Mouse (Mus musculus): Measurements from ENCODE around the gene Spout1.

The Spout1 gene

DNA sequence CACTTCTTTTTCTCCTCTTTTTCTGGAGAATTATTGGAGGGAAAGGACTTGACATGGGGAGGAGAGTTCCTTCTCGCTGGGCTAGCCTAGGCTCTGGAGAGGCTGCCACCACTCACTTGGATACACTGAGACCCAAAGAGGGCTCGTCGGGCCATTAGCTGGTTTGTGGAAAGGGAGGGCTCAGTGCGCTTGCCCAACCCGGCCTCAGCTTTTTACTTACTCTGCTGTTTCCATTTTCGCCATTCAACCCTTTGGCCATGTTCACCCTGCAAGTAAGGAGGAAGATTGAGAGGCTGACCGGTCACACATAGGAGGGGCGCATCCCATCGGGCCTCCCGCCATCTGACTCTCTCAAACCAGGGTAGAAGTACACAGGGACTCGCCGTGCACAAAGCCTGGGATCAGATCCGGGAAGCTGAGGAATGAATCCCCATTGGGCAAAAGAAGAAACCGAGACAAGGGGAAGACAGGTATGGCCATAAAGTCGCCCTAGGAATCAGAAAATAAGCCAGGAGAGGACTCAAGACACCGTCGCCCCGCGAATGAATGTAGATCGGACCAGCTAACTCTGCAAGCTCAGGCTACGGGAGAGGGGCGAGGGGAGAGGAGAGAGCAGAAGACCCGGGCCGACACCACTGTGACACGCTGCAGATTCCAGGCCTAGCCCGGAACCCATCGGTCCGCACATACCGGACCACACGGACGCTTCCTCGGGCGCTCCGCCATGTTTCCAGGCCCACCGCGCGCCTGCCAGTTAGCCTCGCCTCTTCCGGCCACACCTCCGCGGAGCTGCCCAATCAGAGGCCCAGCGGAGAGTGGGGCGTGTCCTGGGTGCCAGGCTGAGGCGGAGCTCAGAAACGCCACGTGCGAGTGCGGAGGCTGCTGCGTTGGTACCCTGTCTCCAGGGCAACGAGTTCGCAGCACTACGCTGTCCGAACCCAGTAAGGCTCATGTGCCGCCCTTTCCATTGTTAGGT lies at the start of gene Spout1:
Spout1 (minus strand) TSS at position 760 of the 976 bp plus-strand sequence.
- peak; percentile 97 for DNase-seq (ENCODE audit: low read depth, low spot score)

DNA sequence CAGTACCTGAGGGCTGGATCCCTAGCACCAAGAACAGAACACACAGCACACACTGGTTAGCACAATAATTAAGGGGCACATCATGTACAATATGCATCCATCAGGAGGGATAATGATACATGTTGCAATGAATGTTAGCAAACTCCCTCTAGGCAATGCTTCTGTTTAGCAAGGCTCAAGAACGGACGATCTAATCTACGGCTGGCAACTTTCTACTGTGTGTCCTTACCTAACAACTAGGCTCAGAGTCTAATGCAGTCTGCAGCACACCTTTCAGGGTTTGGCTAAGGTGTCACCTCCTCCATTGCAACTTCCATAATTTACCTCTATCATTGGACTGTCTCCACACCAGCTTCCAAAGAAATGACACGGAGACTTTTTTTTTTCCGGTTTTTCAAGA lies 38.0 kb upstream of the Spout1 start:
- no peak for DNase-seq (ENCODE audit: low read depth, low spot score)

DNA sequence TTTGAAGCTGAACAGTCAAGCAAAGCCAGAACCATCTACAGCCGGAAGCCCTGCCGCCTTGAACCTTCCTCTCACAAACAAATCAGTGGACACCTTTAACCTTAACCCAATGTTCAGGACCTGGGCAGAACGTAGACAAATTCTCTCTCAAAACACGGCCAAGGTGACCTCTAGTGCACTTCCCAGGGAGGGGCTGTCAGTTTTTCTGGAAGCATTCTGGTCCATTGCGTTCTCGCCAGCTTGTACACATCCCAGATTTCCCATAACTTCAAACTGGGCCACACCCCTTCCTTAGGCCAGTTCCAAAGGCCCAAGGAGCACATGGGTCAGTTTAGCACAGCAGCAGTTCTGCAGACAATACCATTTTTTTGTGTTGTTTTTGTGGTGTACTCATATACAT lies 37.2 kb upstream of the Spout1 start:
- DNase-seq (ENCODE audit: low read depth, low spot score), result no peak

DNA sequence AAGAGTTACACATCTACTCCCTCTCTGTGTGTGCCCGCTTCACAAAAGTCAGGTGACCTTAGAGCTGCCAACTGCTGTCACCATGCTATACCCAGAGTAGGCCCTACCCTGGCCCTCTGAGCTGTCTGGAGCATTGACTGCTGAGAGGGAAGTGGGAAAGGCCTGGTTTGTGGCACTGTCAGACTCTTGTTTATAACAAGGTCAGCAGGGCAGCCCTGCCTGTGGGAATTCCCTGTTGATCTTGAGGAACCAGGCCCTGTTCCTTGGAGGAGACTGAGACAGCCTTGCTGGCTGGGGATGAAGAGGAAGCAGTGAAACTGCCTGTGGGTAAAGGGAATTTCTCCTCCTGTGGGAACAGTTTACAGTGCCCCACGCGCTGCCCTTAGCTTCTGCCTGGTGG lies 36.5 kb upstream of the Spout1 start:
- no peak for DNase-seq (ENCODE audit: low read depth, low spot score)

DNA sequence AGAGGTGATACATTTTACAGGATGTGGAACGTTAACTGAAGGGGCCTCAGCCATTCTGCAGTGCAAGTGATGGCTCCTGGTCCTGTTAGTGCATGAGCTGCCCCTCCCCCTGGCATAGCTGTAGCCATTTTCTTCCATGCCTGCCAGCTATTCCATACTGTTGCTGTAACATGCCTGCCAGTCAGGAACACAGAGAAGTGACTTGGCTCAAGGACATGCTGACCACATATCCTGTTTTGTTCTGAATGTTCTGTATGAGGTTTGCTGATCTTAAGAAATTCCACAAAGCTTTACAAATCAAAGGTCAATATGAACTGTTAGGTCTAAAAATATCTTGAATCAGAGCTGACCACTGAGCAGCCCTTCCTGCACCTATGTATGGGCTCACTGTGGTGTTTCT lies 34.7 kb upstream of the Spout1 start:
- DNase-seq (ENCODE audit: low read depth, low spot score), result no peak

DNA sequence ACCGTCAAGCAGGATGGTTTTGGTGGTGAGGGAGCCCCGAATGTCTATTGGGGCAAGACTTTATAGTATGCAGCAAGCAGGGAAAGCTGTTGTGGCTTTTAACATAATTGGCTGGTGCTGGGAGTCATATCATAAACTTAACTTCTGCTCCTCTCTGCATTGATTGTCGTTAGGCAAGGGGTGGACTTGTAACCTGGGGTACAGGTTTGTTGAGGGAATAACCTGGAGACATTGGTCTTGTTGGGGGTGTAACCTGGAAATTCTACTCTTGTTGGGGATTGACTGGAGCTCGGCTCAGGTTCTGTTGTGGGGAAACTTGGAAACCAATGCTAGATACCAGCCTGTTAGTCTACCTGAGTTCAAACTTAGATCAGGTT lies 33.9 kb upstream of the Spout1 start:
- no peak for DNase-seq (ENCODE audit: low read depth, low spot score)

DNA sequence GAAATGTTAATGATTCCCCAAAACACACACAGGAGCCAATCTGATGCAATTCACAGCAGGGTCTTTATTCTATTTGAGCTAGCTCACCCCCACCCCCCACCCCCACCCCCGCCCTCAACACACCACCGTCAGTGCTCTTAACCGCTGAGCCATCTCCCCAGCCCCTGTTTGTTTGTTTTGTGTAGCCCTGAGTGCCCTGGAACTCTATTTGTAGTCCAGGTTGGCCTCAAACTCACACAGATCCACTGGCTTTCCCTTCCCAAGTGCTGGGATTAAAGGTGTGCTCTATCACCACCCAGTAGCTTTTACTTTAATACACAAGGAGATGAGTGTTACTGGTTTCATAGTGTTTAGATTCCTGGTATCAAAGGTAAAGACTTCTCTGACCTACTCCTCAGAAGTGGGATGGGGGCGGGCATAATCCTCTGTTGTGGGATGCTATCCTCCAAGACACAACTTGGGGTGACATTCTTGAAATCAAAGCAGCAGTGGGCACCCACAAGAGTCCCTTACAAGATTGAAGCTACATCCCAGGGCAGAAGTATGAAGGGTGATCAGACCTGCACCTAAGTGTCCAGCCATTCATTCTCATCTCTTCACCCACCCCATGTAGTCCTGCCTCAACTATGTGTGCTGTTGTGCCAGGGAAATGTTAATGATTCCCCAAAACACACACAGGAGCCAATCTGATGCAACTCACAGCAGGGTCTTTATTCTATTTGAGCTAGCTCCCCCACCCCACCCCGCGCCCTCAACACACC lies 33.3 kb upstream of the Spout1 start:
- DNase-seq (ENCODE audit: low read depth, low spot score), result no peak

DNA sequence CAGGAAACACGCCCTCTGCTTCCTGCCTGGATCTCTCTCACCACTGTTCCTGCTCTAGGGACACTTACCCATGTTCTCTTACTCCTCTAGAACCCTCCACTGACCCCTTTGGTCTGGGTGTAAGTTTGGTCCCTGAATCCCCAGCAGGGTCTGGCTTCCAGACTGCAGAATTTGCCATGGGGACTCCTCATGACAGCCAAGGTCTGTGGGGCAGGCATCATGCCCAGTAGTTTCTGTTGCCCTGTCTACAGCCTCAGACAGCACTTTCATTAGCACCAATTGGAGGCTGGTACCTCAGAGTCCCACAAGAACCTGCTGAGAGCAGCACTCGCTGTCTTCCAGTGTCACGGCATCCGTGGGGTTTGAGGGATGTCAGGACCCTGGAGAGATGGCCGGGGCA lies 29.6 kb upstream of the Spout1 start:
- DNase-seq (ENCODE audit: low read depth, low spot score), result no peak

DNA sequence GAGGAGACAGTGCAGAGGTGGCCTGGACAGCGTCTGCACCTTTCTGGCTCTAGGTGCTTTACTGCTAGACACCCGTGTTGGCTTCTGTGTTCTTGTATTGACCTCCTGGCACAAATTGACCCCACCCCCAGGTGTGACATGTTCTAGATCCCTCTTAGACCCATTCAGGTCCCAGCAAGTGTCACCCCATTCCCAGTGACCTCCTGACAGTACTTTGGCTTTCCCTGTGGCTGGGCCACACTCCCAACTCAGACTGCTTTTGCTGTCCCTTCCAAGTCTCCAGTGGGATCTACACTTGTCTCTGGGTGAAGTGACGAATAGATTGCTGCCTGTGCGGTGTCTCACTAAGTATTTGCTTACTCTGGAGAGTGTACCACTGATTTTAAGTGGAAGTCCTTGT lies 29.1 kb upstream of the Spout1 start:
- no peak for DNase-seq (ENCODE audit: low read depth, low spot score)

DNA sequence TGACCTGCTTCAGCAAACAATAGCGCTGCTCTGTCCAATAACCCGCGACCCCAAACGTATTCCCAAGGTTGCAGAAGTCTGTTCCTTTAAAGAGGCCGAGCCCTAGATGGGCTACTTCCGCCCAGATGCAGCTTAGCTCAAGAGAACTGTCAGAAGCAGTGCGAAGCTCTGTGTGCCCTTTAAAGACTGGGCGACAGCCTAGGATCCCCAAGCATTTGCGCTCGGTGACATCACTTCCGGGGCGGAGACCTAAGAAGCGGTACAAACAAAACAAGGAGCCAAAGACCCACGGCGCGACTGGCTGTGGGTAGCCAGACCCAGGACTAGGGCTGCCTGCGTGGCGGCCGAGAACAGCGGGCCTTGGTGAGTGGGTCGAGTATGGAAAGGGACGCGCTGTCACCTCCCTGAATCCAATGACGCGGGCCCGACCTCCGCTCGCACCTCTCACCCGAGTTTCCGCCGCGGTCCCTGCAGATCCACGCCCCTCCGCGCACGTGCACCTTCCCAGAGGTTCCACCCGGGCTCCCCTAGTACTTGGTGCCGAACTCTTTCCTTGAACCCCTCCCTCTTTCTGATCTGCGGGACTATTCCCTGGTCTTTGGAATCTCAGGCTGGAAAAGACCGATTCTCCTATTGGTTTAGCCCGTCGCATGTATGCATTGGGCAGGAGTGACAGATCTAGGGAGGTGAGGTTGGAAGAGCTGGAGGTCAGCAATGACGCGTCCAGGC lies 27.5 kb upstream of the Spout1 start, which contains the start of gene Kyat1:
Kyat1 (minus strand) TSS at position 219 of the 729 bp plus-strand sequence.
- peak; percentile 96 for DNase-seq (ENCODE audit: low read depth, low spot score)

DNA sequence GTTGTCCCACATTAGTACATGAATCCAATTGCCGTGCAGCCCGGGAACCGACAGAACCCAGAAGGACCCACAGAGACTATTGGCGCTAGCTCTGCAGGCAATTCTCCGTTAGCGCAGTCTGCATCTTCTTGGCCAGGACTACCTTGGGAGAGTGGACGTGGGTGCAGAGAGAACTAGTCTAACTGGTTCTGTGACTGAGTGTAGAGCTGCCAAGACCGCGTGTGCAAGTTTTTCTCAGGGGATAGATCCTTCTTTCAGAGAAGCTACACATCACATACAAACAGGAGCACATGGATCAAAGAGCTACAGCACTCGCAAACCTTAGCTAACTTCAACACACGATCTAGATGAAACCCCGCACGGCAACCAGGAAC lies 27.0 kb upstream of the Spout1 start:
- no peak for DNase-seq (ENCODE audit: low read depth, low spot score)

DNA sequence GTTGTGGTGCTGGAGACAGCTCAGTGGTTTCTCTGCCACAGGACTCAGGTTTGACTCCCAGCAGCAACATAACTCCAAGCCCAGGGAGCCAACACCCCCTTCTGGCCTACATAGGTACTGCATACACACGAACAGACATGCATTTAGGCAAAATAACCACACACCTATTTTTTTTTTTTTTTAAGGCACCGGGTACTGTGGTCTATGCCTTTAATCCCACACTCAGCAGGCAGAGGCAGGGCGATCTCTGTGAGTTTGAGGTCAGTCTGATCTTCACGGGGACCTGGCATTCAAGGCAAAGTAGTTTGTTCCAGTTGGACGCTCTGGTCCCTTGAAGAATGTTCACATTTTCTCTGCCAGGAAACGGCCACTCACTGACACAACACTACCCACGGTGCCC lies 25.2 kb upstream of the Spout1 start:
- peak; percentile 77 for DNase-seq (ENCODE audit: low read depth, low spot score)

DNA sequence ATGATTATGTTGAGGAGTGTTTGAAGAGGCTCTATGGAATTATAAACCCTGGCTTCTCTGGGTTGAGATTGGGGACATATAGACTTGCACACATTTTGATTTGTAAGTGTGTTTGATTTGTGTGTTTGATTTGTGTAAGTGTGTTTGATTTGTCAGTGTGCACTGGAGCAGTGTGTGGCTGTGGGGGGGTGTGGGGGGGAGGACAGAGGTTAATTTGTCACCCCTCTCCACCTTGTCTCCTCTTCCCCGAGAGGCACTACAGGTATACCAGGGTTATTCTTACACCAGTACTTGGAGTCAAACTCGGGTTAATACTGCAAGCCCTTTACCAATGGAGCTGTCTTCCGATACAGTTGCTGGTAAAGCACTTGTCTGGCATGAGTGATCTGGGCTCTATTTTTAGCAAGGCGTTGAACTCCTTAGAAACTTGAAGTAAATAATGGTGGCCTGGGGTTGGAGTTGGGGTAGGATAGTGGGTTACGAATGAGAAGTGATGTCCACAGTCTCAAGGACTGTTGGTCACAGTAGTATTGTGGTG lies 22.2 kb upstream of the Spout1 start:
- DNase-seq (ENCODE audit: low read depth, low spot score), result no peak

DNA sequence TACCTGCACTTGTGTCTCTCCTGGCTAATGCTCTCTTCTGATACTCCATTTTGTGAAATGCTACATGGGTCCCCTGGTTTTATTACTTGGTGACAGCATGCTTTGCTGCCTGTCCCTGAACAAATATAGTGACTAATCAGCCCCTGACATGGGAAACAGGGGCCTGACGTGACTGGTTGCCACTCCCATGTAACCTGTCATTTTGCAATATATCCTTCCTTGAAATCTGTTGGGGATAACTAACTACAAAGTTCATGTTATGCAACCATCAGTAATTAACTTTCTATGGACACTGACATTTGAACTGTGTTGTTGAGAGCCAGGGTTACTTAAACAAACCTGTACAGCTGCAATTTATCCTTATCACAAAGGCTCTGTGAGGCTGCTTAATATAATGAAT lies 21.7 kb upstream of the Spout1 start:
- DNase-seq (ENCODE audit: low read depth, low spot score), result no peak

DNA sequence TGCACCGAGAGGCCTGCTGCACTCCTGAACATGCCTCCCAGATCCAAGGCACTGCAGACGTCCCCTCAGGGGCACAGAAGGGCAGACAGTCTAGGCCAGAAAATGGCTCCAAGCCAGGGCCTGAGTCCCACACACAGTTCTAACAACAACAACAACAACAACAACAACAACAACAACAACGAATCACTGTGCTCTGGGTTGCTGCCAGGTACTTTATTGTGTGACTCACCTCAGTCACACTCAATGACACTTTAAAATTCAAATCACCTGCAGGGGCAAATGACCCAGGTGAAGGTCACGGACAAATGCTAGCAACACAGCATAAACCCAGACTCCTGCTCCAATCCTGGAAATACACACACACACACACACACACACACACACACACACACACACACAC lies 19.8 kb upstream of the Spout1 start:
- no peak for DNase-seq (ENCODE audit: low read depth, low spot score)

DNA sequence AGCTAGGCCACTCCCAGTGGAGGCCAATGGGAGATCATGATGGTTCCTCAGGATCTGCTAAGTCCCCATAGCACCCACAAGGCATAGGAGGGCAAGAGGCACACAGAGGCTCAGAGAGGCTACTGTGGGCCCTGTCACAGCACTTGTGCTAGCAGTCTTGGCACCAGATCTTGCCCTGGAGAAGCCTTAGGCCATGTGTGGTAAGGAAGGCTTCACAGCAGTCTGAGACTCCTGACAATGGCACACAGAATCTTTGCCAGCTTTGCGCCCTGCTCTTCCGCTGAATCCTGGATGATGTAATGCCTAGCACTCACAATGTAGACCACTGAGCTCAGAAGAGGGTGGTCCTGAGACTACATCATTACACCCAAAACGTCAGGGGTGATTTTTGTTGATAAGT lies 16.4 kb upstream of the Spout1 start:
- DNase-seq (ENCODE audit: low read depth, low spot score), result no peak

DNA sequence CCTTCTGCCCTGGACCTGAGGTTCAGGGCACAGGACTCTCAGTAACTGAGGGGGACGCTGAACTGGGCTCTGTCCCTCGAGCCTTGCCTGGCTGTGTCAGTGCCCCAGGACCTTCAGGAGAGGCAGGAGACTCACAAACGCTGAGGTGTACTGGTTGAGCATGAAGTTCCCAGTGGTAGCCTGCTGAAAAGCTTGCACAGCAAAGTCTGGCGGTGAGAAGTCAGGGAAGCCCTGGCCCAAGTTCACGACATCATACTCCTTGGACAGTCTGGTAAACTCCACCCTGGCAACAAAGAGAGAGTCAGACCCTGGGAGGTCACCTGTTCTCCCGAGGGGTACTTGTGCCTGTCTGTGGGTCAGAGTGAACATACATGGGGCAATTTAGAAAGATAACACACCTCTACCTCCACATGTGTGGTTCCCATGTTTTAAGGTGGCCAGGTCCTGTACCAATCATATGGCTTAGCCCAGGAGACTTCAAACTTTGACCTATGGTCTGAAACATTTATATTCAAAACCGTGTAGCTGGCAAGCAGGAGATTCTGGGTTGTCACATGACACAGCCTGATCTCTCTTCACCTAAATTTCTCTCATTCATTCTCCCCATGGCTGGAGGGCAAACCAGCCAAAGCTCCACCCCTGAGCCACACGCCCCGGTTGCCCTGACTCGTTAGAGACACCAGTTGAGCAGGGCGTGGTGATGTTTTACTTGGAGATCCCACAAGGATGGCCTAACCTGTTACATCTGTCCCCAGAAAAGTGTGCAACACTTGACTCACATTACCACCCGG lies 13.7 kb upstream of the Spout1 start:
- no peak for DNase-seq (ENCODE audit: low read depth, low spot score)

DNA sequence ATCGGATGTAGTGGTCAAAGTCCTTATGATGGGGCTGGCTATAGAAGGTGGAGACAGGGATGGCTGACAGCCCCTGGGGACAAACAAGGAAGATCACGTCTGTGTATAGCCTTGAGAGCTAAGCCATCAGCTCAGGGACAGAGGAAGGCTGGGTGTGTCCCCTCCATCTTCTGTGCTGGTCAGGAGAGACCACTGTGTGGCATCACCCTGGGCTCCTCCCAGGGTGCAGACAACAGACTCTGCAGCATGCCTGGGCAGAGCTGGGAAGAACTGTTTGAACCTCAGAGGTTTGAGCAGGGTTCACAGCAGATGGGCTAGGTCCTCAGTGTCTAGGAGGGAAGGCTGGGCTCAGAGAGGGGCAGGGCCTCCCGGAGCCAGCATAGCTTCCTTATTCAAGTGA lies 7.4 kb upstream of the Spout1 start:
- no peak for DNase-seq (ENCODE audit: low read depth, low spot score)

DNA sequence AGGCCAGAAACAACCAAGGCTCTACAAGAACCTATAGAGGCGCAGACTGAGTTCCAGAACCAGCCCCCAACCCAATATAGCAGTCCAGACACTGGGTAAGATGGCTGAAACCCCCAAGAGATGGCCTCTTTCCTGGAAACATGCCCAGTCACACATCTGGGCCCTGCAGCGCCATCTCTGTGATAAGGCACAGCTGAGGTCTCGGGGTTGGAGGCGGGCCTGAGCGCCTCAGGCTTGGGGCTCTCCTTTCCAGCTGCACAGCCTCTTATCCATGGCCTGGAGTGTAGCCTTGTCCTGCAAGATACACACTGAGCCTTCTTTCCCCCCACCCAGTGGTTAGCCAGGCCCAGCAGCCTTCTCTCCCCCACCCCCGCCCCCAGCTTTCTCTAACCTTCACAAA lies 7.0 kb upstream of the Spout1 start:
- no peak for DNase-seq (ENCODE audit: low read depth, low spot score)

DNA sequence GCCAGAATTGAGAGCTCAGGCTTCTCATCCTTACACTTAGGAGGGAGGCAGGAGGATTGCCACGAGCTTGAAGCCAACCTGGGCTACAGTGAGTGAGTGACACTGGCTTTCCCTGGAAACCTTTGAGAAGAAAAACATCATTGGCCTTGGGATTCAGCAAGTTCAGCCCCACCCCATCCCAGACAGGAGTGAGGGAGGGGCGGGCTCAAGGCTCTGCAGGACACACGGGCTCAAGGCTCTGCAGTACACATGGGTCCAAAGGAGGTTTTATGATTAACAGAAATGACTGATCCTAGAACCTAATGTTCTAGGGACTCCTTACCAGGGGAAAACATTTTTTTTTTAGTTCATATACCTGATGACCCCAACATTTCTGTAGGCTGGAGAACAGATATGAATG lies 5.5 kb upstream of the Spout1 start:
- no peak for DNase-seq (ENCODE audit: low read depth, low spot score)

DNA sequence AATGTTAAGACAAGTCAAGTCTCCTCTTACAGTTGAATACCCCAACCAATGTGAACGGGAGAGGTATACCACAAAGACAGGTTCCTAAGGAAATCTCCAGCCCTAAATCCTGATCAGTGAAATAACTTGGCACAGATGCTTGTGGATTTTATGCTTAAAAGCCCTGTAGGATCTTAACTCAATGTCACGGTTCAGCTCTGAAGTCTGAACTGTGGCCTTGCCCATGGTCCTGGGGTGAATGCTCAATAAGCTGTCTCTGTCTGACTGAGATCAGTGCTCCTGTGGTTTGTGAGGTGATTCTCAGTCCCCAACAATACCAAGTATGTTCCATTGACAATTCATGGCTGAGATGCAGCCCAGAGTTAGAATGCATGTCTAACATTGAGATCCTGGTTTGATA lies 4.2 kb upstream of the Spout1 start:
- DNase-seq (ENCODE audit: low read depth, low spot score), result no peak

Data from A20 (cell line).